Mouse (Mus musculus): Measurements from ENCODE around the gene Myt1l. TPM values are rescaled to one million over a fixed set of nuclear protein-coding genes. Genes with fewer than 3 reads are reported as not detected.

The Myt1l gene
- polyA plus RNA-seq, 1 experiment from 2014 or later, result 0.43 TPM

DNA sequence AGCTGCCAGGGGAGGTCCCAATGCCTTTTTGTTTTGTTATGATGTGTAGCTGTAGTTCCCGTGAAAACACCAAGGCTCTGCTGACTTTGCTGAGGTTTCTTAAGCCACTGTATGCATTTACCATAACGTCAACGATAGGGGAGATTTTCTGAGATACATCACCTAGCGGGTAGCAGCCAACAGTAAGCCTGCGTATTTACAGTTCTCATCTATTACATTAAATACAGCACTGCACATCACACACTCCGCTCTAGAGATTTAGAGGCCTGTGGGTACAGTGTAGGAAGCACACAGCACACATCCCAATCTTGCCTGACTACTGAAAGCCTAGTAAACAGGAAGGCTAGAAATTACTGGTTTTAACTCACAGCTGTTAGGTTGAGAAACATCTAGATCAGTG is 6.1 kb downstream of the Myt1l start:
- 6% methylated on average over 6 of the region's 6 CpGs for WGBS
- Histone ChIP-seq H3K4me3 (ENCODE audit: control insufficient read depth in 1 of 2, insufficient read depth in 1 of 2, low read depth in 1 of 2, low read length in 2 of 2) (no peak overlapping the region; a peak in 1 of 4 replicates), H3K4me1 (ENCODE audit: control insufficient read depth in 2 of 2, insufficient read depth in 2 of 2, low read length in 2 of 2) (no peaks in the 10 kb centered on the region), H3K36me3 (ENCODE audit: control insufficient read depth, insufficient read depth, low read length) (no peaks in the 10 kb centered on the region), H3K9me3 (ENCODE audit: control insufficient read depth, low read length) (no peaks in the 10 kb centered on the region), H3K4me2 (ENCODE audit: low read length) (peak overlapping the region; percentile 18; the same call in 1 of the 2 replicates), H3K27me3 (ENCODE audit: control insufficient read depth, insufficient read depth, low read length) (peaks cover 56% of the 10 kb centered on the region), H3K27ac (replicated peaks in 1 of 2; ENCODE audit: control insufficient read depth in 1 of 2, insufficient read depth in 1 of 2, low read depth in 2 of 2, low read length in 2 of 2) (no peak overlapping the region), H3K9ac (ENCODE audit: low read length) (no peak overlapping the region)
- no peak for ATAC-seq (ENCODE audit: insufficient number of reproducible peaks, insufficient read depth, low FRiP score, low read depth)

DNA sequence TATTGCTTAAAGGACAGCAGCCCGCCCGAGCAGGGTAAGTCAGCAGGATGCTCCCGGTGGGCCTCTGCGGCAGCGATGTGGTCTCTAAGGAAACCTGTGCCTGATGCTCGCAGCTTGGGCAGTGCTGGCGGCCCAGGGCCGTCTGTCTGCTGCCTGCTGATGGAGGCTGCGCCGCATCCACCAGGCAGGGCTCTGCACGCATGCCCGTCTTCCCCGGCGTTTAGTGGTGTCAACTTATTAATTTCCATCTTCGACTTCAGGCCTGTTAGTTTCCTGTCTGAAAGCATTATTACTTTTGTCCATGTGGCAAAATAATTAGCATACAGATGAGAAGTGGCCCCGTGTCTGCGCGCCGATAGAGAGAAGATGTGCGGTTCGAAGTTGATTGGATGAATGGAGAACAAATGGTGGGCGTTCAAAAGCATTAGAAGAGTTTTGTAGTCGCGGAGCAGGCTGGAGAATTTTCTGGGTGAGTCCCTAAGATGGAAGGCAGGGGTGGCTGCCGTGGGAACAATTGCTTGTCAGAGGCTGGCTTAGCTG is 6.6 kb downstream of the Myt1l start:
- 1% methylated on average over 25 of the region's 25 CpGs for WGBS
- H3K27me3 ChIP-seq (ENCODE audit: control insufficient read depth, insufficient read depth, low read length), result peaks cover 54% of the 10 kb centered on the region
- ATAC-seq (ENCODE audit: insufficient number of reproducible peaks, insufficient read depth, low FRiP score, low read depth), result no peak

DNA sequence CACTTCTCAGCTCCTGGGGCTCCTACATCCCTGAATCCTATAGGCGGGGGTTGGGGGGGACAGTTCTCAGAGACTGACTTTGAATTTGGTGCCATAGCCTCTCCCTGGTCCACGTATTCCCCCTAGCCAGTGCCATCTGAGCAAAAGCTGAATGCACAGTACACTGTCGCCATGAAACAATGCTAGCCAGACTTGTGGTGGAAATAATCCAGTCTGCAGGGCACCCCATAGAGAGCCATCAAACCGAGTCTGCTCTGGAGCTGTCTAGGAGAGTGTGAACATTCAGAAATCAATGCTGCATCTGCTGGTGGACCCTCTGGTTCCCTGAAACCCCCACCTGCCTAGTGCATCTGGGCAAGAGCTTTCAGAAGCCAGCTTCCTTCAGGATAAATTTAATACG is 9.7 kb downstream of the Myt1l start:
- H3K4me3 ChIP-seq (ENCODE audit: control insufficient read depth in 1 of 2, insufficient read depth in 1 of 2, low read depth in 1 of 2, low read length in 2 of 2), result no peak overlapping the region
- no peaks in the 10 kb centered on the region for H3K4me1 ChIP-seq (ENCODE audit: control insufficient read depth in 2 of 2, insufficient read depth in 2 of 2, low read length in 2 of 2)
- peaks cover 48% of the 10 kb centered on the region for H3K27me3 ChIP-seq (ENCODE audit: control insufficient read depth, insufficient read depth, low read length)
- no peaks in the 10 kb centered on the region for H3K9me3 ChIP-seq (ENCODE audit: control insufficient read depth, low read length)
- H3K27ac ChIP-seq (replicated peaks in 1 of 2; ENCODE audit: control insufficient read depth in 1 of 2, insufficient read depth in 1 of 2, low read depth in 2 of 2, low read length in 2 of 2), result no peak overlapping the region
- H3K4me2 ChIP-seq (ENCODE audit: low read length), result no peak overlapping the region
- no peak for ATAC-seq (ENCODE audit: insufficient number of reproducible peaks, insufficient read depth, low FRiP score, low read depth)
- WGBS, result 51% methylated on average over 5 of the region's 5 CpGs
- no peaks in the 10 kb centered on the region for H3K36me3 ChIP-seq (ENCODE audit: control insufficient read depth, insufficient read depth, low read length)
- H3K9ac ChIP-seq (ENCODE audit: low read length), result no peak overlapping the region

More for the DNA sequence above, 6.6 kb downstream of the Myt1l start:
- Histone ChIP-seq H3K9ac (ENCODE audit: low read length) (no peak overlapping the region), H3K4me2 (ENCODE audit: low read length) (peak overlapping the region; percentile 18), H3K4me1 (ENCODE audit: control insufficient read depth in 2 of 2, insufficient read depth in 2 of 2, low read length in 2 of 2) (no peaks in the 10 kb centered on the region), H3K9me3 (ENCODE audit: control insufficient read depth, low read length) (no peaks in the 10 kb centered on the region), H3K27ac (replicated peaks in 1 of 2; ENCODE audit: control insufficient read depth in 1 of 2, insufficient read depth in 1 of 2, low read depth in 2 of 2, low read length in 2 of 2) (no peak overlapping the region), H3K4me3 (ENCODE audit: control insufficient read depth in 1 of 2, insufficient read depth in 1 of 2, low read depth in 1 of 2, low read length in 2 of 2) (no peak overlapping the region; a peak in 1 of 4 replicates), H3K36me3 (ENCODE audit: control insufficient read depth, insufficient read depth, low read length) (no peaks in the 10 kb centered on the region)

- no peak for ATAC-seq (ENCODE audit: insufficient number of reproducible peaks, insufficient read depth, low FRiP score, low read depth)
- Histone ChIP-seq H3K4me3 (ENCODE audit: control insufficient read depth in 1 of 2, insufficient read depth in 1 of 2, low read depth in 1 of 2, low read length in 2 of 2) (no peak overlapping the region), H3K27ac (replicated peaks in 1 of 2; ENCODE audit: control insufficient read depth in 1 of 2, insufficient read depth in 1 of 2, low read depth in 2 of 2, low read length in 2 of 2) (no peak overlapping the region), H3K4me2 (ENCODE audit: low read length) (no peak overlapping the region), H3K9ac (ENCODE audit: low read length) (no peak overlapping the region), H3K36me3 (ENCODE audit: control insufficient read depth, insufficient read depth, low read length) (no peaks in the 10 kb centered on the region), H3K4me1 (ENCODE audit: control insufficient read depth in 2 of 2, insufficient read depth in 2 of 2, low read length in 2 of 2) (no peaks in the 10 kb centered on the region), H3K27me3 (ENCODE audit: control insufficient read depth, insufficient read depth, low read length) (peaks cover 42% of the 10 kb centered on the region), H3K9me3 (ENCODE audit: control insufficient read depth, low read length) (no peaks in the 10 kb centered on the region)
- WGBS, result 55% methylated on average over 11 of the region's 11 CpGs
Observed at GRCm38 (mm10) chr12:29538456-29538855, 10.3 kb downstream of the Myt1l start.

- H3K4me2 ChIP-seq (ENCODE audit: low read length), result no peak overlapping the region
- no peaks in the 10 kb centered on the region for H3K9me3 ChIP-seq (ENCODE audit: control insufficient read depth, low read length)
- no peaks in the 10 kb centered on the region for H3K4me1 ChIP-seq (ENCODE audit: control insufficient read depth in 2 of 2, insufficient read depth in 2 of 2, low read length in 2 of 2)
- H3K36me3 ChIP-seq (ENCODE audit: control insufficient read depth, insufficient read depth, low read length), result no peaks in the 10 kb centered on the region
- WGBS, result 46% methylated on average over 5 of the region's 5 CpGs
- H3K27ac ChIP-seq (replicated peaks in 1 of 2; ENCODE audit: control insufficient read depth in 1 of 2, insufficient read depth in 1 of 2, low read depth in 2 of 2, low read length in 2 of 2), result no peak overlapping the region
- peaks cover 36% of the 10 kb centered on the region for H3K27me3 ChIP-seq (ENCODE audit: control insufficient read depth, insufficient read depth, low read length)
- H3K9ac ChIP-seq (ENCODE audit: low read length), result no peak overlapping the region
- ATAC-seq (ENCODE audit: insufficient number of reproducible peaks, insufficient read depth, low FRiP score, low read depth), result no peak
- no peak overlapping the region for H3K4me3 ChIP-seq (ENCODE audit: control insufficient read depth in 1 of 2, insufficient read depth in 1 of 2, low read depth in 1 of 2, low read length in 2 of 2)
Observed at GRCm38 (mm10) chr12:29539106-29539505, 10.9 kb downstream of the Myt1l start.

DNA sequence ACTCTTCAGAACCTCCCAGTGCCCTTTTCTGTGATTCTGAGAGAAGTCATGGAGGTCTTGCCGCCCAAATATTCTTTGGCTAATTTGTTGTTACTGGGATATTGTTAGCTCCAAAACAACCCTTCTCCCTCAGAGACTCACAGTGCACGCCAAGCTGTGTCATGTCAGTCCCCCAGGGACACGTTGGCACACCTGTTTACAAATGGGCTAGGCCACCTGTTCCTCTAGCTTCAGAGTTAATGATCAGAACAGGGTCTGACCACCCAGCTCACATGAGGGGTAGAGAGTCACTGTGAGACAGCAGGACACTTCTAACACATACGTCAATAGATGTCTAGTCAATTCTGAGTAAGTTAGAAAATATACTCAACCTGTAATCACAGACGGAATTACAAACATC is 12.6 kb downstream of the Myt1l start:
- Histone ChIP-seq H3K4me1 (ENCODE audit: control insufficient read depth in 2 of 2, insufficient read depth in 2 of 2, low read length in 2 of 2) (no peaks in the 10 kb centered on the region), H3K36me3 (ENCODE audit: control insufficient read depth, insufficient read depth, low read length) (no peaks in the 10 kb centered on the region), H3K9me3 (ENCODE audit: control insufficient read depth, low read length) (no peaks in the 10 kb centered on the region), H3K4me3 (ENCODE audit: control insufficient read depth in 1 of 2, insufficient read depth in 1 of 2, low read depth in 1 of 2, low read length in 2 of 2) (no peak overlapping the region), H3K27ac (replicated peaks in 1 of 2; ENCODE audit: control insufficient read depth in 1 of 2, insufficient read depth in 1 of 2, low read depth in 2 of 2, low read length in 2 of 2) (no peak overlapping the region), H3K27me3 (ENCODE audit: control insufficient read depth, insufficient read depth, low read length) (peaks cover 19% of the 10 kb centered on the region), H3K9ac (ENCODE audit: low read length) (no peak overlapping the region), H3K4me2 (ENCODE audit: low read length) (no peak overlapping the region)
- no peak for ATAC-seq (ENCODE audit: insufficient number of reproducible peaks, insufficient read depth, low FRiP score, low read depth)
- WGBS, result 73% methylated on average over 5 of the region's 5 CpGs

DNA sequence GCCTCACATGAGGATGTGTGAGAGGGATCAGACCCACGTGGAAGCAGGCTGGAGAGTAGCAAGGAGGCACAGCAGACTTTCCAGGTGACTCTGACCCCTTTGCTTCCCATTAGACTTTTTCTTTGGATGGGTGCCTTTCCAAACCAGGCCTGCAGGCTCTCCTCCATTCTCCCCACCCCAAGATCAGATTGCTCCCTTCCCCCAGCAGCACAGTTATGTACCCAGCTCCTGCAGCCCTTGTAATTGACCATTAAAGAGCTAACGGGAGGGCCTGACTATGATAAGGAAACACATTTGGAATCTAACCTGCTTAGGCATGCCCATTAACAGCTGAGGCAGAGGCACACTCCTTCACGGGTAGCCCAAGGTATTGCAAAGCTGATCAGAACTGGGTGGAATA is 17.9 kb downstream of the Myt1l start:
- Histone ChIP-seq H3K4me1 (ENCODE audit: control insufficient read depth in 2 of 2, insufficient read depth in 2 of 2, low read length in 2 of 2) (no peaks in the 10 kb centered on the region), H3K9me3 (ENCODE audit: control insufficient read depth, low read length) (no peaks in the 10 kb centered on the region), H3K27me3 (ENCODE audit: control insufficient read depth, insufficient read depth, low read length) (no peaks in the 10 kb centered on the region), H3K4me3 (ENCODE audit: control insufficient read depth in 1 of 2, insufficient read depth in 1 of 2, low read depth in 1 of 2, low read length in 2 of 2) (no peak overlapping the region), H3K27ac (replicated peaks in 1 of 2; ENCODE audit: control insufficient read depth in 1 of 2, insufficient read depth in 1 of 2, low read depth in 2 of 2, low read length in 2 of 2) (no peak overlapping the region), H3K9ac (ENCODE audit: low read length) (no peak overlapping the region), H3K36me3 (ENCODE audit: control insufficient read depth, insufficient read depth, low read length) (no peaks in the 10 kb centered on the region), H3K4me2 (ENCODE audit: low read length) (no peak overlapping the region)
- ATAC-seq (ENCODE audit: insufficient number of reproducible peaks, insufficient read depth, low FRiP score, low read depth), result no peak
- 37% methylated on average over 3 of the region's 3 CpGs for WGBS

DNA sequence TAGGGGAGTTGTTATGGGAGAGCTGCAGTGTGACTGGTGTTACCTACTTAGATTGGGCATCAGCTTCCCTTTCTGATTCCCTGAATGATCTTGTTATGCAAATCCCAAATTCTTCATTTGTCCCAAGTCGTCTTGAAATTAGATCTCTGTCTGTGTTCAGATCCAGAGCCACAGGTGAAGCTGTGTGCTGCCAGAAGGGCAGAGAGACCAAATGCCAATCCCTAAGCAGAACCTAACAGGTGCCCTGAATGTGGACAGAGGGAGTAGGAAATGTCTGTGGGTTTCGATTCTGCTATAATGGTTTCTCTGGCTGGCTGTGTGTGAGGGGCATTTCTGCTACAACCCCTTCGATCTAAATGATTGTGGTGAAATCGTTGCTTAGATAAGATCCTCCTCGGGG is 18.9 kb downstream of the Myt1l start:
- Histone ChIP-seq H3K4me3 (ENCODE audit: control insufficient read depth in 1 of 2, insufficient read depth in 1 of 2, low read depth in 1 of 2, low read length in 2 of 2) (no peak overlapping the region), H3K27me3 (ENCODE audit: control insufficient read depth, insufficient read depth, low read length) (no peaks in the 10 kb centered on the region), H3K4me1 (ENCODE audit: control insufficient read depth in 2 of 2, insufficient read depth in 2 of 2, low read length in 2 of 2) (no peaks in the 10 kb centered on the region), H3K4me2 (ENCODE audit: low read length) (no peak overlapping the region), H3K36me3 (ENCODE audit: control insufficient read depth, insufficient read depth, low read length) (no peaks in the 10 kb centered on the region), H3K27ac (replicated peaks in 1 of 2; ENCODE audit: control insufficient read depth in 1 of 2, insufficient read depth in 1 of 2, low read depth in 2 of 2, low read length in 2 of 2) (no peak overlapping the region), H3K9me3 (ENCODE audit: control insufficient read depth, low read length) (no peaks in the 10 kb centered on the region), H3K9ac (ENCODE audit: low read length) (no peak overlapping the region)
- no peak for ATAC-seq (ENCODE audit: insufficient number of reproducible peaks, insufficient read depth, low FRiP score, low read depth)
- 56% methylated on average over 5 of the region's 5 CpGs for WGBS

All from heart, embryonic 14.5 days (tissue).